Mouse (Mus musculus) cerebellum, postnatal 10 days (tissue): Measurements from ENCODE around the gene Cav3.

Source experiments
- DNase-seq, 2 experiments: peaks; one replicate each; pipeline ENCODE4 v3.0.0; 2021; ENCODE audit warnings: mixed read lengths in 2 of 2

Gene Cav3

DNA sequence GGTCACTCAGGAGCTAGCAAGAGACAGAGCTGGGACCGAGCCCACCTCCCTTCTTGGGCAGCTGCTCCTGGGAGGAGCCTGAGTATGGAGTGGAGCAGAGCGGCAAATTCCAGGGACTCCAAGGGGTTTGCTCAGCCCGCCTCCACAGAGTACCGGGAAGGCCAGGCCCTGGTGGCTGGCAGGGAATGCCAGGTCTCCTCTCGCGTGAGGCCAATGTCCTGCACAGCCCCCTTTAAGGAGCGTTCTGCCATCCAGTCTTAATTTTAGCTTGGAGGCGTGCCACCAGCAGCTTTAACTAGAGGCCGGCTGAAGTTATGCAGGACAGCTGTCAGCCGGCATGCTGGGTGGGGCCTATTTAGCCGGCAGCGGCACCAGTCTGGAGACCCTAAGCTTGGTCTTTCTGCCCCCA lies at the start of gene Cav3:
TSS of gene Cav3 (plus strand) at position 165 of the 409 bp plus-strand sequence.
- DNase-seq: peak; percentile 60 to 64

DNA sequence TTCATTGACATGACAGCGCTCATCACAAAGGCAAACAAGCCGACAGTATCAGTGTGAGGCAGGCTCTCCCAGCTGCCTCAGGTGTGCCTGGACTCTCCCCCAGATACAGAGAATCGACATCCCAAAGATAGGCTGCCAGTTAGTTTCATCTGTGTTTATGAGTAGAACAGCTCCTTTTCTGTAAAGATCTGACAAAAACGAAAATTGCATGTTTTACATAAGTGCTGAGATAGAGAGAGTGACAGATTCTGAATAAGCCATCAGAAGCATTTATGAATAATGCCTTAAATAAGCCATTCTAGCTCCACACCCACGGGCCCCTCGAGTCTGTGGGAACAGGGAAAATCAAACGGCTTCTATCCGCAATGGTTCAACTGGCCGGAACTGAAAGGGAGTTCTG lies 40.0 kb upstream of the Cav3 start:
- DNase-seq: no peak

DNA sequence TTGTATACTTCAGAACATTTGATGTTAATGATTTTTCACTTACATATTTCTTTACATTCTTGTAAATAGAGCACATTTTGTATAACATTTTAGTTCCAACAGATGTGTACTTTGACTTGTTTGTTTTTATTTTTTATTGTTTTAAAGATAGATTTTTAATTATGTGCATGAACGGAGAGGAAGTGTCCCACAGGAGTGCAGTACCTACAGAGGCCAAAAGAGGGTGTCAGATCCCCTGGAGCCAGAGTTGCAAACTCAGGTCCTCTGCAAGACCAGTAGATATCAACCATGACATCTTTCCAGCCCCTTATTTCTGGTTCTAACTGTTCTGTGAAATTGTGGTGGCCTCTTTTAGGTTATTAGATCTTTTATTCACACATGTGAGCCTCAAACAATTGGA lies 38.4 kb upstream of the Cav3 start:
- no peak for DNase-seq

DNA sequence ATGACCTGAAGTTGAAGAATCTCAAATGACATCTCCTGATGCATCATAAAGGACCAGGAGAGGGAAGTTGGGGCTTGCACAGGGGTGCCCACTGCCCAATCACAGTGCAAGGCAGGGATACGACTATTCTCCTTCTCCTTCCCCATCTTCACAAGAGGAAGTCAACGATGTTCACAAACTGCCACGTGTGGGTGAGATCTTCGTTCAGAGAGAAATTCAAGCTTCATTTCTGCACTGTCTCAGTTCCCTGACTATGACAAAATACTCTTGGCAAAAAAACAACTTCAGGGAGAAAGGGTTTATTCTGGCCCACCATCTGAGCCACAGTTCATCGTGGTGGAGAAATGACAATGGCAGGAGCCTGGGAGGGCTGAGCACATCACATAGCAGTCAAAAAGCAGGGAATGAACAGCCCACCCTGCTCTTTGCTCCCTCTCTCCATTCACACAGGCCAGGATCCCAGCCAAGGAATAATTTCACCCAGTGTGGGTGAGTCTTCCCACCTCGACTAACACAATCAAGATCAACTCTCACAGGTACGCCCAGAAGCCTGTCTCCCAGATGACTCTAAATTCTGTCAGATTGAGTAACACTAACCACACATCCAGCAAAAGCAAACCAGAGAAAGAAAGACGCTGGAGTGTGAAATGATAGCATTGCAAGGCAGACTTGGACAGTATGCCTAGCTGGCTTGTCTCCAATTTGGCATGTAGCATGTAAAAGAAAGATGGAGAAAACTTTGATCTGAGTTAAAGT lies 35.4 kb upstream of the Cav3 start:
- DNase-seq: peak; percentile 17 to 20

DNA sequence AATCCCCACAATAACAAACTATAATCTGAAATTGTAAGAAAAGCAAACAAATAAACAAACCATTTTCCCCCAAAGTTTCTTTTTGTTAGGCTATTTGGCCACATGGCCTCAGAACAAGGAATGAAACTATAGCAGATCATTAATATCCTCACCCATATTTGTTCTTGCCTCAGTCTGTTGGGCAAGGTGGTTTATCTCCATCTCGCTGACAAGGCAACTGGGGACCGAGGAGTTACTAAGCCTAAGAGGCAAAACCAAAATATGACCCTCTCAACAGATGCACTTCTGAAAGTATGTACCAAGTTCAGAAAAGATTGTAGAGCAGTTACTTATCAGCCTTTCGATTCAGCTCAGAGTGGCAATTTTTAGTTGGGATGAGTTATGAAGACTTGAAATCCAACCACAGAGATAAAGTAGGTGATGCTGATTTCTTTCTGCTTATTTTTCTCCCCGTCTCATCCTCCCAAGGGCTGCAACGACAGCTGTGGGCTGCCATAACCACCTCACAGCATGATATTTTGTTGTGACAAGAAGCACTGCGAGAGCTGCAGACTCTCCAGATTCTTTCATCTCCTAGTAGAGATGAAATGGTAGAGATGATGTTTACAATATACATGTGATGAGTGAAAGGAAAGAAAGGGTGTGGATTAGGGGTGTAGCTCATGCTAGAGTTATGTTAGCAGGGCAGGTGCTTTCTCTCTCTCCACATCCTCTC lies 33.1 kb upstream of the Cav3 start:
- DNase-seq: no peak

DNA sequence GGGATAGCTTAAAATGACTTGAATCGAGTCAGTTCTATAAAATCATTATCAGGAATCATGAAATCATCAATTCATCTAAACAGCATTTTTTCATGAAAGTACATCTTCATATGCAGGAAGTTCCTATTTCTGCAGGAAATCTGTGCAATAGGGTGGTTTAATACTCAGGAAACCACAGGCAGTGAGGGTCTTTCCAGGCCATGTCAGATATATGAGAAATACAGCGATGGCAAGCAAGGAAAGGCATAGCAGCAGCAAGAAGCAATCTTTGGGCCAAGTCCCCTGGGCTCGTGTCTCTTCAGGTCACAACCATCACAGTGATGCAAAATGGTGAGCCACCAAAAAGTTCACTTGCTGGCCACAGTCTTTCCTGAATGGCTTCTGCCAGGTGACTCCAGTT lies 13.6 kb upstream of the Cav3 start:
- DNase-seq: no peak

DNA sequence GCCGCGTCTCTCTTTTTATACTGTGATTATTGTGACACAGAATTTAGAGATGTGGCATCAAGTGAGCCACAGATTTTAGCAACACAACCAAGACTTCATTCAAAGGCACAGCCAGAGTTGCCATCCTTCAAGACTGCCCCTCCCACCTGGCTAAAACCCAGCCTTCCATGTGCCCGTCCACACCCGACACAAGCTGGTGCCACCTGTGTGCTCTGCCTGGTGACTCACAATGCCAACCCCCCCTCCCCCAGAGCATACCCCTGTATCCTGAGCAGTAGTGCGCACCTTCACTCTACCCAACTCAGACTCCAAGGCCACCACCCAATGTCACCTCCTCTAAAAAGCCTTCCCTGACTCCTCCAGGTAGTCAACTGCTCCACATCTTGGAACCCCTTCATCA lies 2.2 kb downstream of the Cav3 start:
- DNase-seq: peak in 1 of 2 experiments; percentile 28

DNA sequence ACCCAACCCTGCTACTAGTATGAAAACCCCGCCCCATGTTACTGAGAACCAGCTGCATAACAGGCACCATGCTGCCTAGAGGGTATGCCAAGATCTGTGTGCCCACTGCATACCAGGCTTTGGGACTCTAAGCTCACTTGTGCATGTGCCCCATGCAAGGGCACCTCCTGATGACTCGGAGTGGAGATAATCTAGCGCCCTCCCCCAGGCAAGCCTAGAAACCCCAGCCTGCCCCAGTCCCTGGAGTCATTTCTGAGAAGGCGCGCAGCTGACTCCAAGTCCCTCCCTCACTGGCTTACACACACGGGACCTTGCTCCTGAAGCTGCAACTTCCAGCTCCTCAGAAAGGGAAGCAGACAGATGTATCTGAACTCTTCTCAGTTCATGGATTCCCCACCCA lies 4.0 kb downstream of the Cav3 start:
- no peak for DNase-seq

DNA sequence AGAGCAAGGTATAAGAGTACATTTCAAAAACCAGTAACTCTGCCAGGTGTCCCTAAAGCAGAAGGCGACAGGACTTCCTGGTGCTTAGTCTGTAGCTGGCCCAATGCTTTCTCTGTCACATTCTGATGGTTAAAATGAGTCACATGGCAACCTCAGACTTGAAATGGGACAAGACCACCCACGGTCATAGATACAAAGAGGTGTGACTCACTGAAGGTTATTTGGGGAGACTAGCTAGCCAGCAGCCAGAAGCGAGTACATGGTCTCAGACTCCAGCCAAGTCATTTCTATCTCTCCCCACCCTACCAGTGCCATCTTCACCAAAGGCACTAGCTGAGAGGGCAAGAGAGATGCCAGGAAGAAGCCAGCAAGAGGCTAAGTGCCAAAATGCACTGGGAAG lies 6.1 kb downstream of the Cav3 start:
- DNase-seq: peak; percentile 25 to 34

DNA sequence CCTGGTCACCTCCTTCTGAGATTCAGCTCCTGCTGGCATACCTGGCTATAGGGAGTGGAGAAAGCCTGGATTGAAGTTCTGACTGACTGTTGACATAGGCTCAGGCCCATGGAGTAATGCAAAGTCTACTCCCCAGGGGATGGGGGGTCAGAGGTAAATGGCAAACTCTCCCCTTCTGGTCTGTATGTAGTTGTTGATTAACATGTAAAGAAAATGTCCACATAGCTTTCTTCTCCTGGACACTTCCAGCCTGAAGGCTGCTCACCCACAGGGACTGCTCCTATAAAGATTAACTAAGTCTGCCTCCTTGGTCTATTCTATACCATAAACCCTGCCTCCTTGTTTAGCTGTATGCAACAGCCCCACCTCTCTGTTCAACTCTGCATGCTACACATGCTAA lies 6.7 kb downstream of the Cav3 start:
- no peak for DNase-seq

DNA sequence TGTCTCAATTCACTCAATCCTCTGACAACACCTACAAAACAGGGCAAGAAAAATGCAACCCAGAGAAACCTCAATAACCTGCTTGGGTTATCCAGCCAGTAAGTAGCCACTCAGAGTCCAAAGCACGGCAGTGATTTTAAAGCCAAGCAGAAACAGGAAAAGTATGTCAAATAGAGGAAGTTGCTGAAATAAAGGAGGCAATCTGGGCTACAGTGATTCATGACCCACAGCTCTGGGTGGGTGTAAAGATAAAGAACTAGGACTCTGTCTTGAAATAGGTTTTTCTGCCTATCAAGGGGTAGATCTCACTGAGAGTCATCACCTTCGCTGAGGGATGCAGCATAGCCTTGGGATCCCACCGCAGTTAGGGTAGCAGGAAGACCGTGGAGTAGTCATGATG lies 12.3 kb downstream of the Cav3 start:
- DNase-seq: no peak

DNA sequence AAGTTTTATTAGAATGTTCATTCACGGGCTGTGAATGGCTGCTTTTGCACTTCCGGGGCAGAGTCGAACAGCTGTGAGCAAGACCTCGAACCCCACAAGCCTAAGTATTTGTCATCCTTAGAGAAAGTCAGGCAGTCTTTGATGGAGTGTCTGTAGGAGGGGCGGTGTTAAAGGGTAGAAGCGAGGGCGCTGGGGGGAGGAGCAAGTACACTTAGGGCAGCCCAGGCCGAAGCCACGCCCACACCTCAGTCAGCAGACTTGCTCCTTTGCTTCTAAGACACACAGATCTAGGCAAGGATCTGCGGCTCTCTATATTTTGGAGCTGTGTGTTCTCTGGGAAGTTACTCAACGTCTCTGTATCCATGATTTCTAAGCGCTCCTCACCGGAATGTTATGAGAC lies 20.6 kb downstream of the Cav3 start:
- no peak for DNase-seq

DNA sequence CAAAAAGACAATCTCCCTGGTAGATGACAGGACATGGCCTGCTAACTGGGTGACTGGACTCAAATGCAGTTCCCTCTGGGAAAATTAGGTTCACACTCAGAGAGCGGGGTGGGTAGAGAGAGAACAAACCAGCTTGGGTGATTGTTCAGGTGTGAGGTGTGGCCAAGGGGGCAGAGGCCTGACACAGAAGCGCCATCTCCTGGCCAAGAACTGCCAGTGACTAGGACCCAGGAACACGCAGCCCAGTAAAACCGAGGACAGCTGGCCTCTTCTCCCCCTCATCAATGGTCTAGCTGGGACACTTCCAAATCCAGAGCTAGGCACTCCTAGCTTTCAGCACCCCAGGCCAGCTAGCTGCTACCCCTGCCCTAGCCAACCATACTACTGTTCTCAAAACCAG lies 25.0 kb downstream of the Cav3 start:
- DNase-seq: peak; percentile 80 to 85

DNA sequence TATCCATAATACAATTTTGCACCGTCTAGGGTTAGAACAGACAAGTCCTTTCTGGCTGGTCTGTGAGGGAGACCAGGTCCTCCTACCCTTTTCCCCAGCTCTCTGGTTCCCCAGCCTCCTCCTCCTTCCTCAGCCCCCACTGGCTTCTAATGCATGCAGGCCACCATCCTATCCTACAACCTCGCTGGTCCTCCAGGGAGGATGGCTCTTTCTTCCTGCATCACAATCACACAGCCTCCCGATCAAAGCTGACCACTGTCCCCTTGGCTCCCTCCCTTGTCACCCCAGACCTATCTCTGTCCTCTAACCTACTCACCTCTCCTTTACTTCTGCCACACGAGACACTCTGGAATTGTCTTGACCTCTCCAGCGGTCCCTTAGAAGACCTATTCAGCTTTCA lies 28.7 kb downstream of the Cav3 start:
- no peak for DNase-seq

DNA sequence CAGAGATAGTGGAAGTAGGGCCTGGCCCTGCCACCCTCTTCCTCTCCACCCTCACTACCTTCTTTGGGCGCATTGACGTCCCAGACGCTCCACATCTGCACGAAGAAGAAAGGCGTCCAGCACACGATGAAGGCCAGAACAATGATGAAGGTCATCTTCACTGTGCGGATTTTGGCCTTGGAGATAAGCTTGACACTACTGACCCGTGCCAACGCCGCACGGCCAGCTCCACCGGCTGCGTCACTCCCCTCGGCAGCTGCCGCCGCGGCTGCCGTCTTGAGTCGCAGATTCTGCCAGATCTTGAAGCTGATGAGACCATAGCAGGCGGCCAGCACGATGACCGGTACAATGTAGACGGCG lies 29.5 kb downstream of the Cav3 start:
- no peak for DNase-seq

DNA sequence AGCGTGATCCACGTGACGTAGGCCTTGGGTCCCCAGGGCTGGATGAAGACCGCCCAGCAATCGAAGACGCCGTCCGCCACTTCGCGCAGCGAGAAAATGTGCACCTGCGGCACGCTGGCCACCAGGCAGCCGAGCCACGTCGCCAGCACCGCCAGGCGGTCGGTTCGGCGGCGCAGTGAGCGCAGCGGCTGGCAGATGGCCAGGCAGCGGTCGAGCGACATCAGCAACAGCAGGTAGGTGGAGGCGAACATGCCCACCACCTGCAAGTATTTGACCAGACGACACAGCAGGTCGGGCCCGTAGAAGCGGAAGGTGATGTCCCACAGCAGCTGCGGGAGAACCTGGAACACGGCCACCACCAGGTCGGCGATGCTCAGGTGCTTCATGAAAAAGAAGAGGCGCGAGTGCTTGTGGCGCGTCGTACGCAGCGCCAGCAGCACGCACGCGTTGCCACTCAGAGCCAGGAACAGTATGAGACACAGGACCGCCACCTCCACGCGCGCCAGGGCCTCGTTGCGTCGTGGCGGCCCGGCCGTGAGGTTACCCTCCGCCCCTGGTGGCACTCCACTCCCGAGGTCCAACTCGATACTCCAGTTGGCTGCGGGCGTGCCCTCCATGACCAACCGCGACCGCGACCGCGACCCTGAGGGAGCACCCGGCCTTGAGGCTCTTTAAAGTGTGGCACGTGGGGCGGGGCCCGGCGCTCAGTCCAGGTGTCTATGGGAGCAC lies 30.0 kb downstream of the Cav3 start:
- DNase-seq: peak; percentile 65

DNA sequence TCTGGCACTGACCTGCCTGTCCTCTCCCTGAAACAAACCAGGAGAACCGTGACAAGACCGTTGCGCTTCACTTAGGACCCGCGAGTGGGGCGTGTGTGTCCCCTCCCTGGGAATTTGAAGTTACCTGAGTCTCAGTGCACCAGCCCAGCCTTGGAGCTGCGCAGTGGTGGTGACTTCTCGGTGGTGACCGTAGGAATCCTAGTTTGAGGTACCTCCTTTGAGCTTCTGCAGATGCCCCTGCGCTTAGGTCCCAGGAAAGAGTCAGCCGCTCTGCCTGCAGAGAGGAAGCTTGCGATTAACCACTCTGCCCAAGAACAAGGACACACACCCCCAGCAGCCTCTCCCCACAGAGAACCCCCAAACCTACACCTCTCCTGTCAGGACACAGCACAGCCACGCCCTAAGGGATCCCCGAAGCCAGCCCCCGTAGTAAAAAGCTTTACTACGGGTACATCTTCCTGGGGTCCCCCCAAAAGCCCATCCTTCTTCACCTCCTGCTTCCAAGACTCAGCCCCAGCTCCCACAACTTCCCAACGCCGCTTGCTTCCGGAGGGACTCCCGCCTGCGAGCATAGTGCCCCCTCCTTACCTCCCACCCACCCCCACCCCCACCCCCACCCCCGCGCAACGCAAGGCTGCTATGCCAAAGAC lies 30.7 kb downstream of the Cav3 start, which contains the start of gene Oxtr:
TSS of gene Oxtr (minus strand) at position 34 of the 650 bp plus-strand sequence.
- no peak for DNase-seq

DNA sequence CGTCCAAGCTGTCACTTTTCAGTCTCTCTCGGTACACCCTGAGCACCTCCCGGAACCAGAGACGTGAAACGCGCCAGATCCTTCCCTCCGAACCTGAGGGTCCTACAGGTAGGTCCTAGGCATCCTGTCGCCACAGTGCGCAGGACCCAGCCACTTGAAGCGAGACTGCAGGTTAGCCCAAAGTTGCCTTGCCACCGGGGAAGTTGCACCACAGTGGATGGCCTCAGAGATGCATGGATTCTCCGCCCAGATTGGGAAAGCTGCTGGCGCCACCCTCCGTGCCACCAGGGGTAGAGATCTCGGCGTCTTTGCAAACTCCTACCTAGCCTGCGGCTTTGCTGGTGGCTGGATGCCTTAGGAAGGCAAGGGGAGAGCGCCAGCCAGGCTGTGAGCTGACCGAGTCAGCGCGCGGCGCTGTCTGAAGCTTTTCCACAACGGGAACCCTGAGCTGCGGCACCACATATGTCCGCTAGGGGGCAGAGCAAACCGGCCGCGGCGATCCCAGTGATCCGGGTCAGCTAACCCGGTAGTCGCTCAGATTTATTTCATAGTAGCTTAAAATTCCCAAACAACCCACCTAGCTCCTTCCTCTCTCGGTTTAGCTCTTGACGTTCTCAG lies 31.4 kb downstream of the Cav3 start:
- peak; percentile 95 to 96 for DNase-seq

DNA sequence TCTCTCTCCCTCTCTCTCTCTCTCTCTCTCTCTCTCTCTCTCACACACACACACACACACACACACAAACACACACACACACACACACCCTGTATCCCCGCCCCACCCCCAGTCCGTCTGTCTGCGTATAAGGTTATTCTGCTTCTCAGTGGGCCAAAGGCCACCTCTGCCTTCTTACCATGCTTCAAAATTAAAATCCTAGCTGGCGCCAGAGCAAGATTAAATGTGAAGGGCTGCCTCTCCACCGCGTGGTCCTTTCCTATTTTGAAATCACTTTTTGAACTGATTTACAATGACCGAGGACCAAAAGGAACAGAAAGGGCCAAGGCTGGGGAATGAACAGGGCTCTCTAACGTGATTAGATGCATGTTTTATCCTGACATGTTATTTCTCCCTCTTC lies 32.2 kb downstream of the Cav3 start:
- no peak for DNase-seq

DNA sequence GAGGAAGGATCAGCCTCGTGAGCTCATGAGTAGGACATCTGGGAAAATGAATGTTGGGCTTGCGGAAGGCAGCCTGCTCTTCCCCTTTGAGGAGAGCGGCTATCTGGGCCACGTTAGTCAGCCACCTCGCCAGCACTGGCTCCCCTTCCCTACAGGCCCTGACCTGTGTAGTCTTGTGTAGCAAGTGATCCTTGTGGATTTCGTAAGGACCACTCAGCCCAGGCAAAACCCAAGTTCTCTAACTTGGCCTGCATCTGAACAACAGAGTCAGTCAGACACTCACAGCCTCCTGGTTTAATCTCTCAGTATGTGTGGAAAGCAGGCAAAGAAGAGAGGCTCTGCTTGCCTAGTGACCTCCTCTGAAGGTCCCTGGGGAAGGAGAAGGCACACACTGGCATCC lies 33.4 kb downstream of the Cav3 start:
- DNase-seq: no peak

DNA sequence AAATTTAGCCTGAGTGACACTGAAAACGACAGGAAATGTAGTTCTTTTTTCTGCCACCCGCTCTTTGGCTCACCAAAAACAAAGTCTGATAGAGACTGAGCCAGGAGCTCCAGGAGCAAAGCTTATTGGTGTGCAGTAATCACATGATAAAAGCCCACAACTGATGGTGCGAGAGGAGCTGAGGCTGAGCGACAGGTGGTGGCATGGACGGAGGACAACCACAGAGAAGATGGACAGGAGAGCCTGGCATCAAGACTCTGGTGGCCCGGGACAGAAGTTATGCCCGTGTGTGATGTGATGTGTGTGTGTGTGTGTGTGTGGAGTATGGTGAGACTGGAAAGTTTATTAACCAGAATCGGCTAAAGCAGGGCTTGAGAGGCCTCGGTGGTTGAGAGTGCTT lies 34.1 kb downstream of the Cav3 start:
- DNase-seq: no peak

DNA sequence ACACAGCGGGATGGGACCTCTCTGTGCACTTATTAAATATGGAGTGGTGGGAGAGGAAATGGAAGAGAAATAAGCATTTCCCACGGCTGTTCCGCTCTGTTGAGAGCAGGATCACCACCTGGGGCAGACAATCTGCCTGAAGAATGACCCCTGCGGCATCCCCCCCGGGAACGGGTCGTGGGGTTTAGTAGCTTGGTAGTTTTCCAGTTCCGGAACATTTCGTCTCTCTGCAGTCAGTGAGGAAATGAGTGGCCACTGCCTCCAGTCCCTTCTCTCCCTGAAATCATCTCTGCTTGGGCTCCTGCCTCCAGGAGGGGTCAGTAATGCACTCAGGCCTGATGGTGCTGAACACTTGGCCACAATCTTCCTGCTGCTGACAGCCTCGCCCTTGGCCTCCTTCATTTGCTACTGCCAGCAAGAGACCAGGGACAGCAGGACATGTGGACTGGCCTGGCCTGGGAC lies 35.3 kb downstream of the Cav3 start:
- peak; percentile 51 to 59 for DNase-seq

DNA sequence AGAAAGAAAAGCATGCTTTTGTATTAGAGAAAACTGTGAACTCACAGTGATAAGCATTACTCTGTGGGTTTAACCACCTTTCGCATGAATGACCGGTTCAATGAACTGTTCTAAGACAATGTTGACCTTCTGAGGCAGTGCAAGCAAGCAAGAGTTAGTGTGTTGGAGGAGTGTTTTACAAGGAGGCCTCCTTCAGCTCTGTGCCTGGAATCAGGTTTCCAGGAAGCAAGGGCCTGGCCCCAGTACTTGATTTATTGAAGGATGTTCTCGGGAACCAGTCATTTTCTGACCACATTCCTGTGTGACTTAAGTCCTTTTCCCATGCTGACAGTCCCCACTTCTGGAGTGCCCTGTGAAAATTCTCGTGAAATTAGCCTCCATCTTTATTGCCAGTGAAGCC lies 35.9 kb downstream of the Cav3 start:
- no peak for DNase-seq
